Mouse (Mus musculus) gastrocnemius, adult 18-20 months (tissue): ENCODE data around the gene Mrpl44. TPM values are rescaled to one million over a fixed set of nuclear protein-coding genes. Genes with fewer than 3 reads are reported as not detected.
A peak's percentile ranks its signal among the peaks of the same experiment; 100 is the strongest.

Source experiments
- DNase-seq: peaks from one replicate; pipeline ENCODE4 v3.0.0; 2021; ENCODE audit warnings: low spot score
- total RNA-seq, 2 experiments: library from RNA; stranded (reverse); gene quantifications; 2 replicates each; pipeline ENCODE4 v1.2.3; 2021

The Mrpl44 gene
- total RNA-seq, 2 experiments from 2014 or later, result 31.4 to 31.5 TPM

- no peak for DNase-seq
Observed at GRCm38 (mm10) chr1:79762282-79763250, 13.3 kb upstream of the Mrpl44 start.

- DNase-seq, result no peak
Observed at GRCm38 (mm10) chr1:79764031-79764430, 11.8 kb upstream of the Mrpl44 start.

GRCm38 (mm10) chr1:79764483-79764882 lies 11.3 kb upstream of the Mrpl44 start:
- DNase-seq, result no peak

GRCm38 (mm10) chr1:79768231-79768630 lies 7.6 kb upstream of the Mrpl44 start:
- DNase-seq, result no peak

- no peak for DNase-seq
Observed at GRCm38 (mm10) chr1:79774164-79774780, 1.5 kb upstream of the Mrpl44 start.

- no peak for DNase-seq
Observed at GRCm38 (mm10) chr1:79778011-79778410, 2.2 kb downstream of the Mrpl44 start.

GRCm38 (mm10) chr1:79782433-79782832 lies 6.6 kb downstream of the Mrpl44 start:
- DNase-seq, result no peak

- DNase-seq, result peak; percentile 31
Observed at GRCm38 (mm10) chr1:79786267-79786927, 10.6 kb downstream of the Mrpl44 start.

- DNase-seq, result no peak
Observed at GRCm38 (mm10) chr1:79797084-79797483, 21.3 kb downstream of the Mrpl44 start.

- DNase-seq, result no peak
Observed at GRCm38 (mm10) chr1:79802858-79803427, 27.1 kb downstream of the Mrpl44 start.

GRCm38 (mm10) chr1:79803614-79804013 lies 27.8 kb downstream of the Mrpl44 start:
- DNase-seq, result no peak

GRCm38 (mm10) chr1:79806865-79807264 lies 31.0 kb downstream of the Mrpl44 start:
- DNase-seq, result no peak

- DNase-seq, result no peak
Observed at GRCm38 (mm10) chr1:79809447-79809846, 33.6 kb downstream of the Mrpl44 start.

GRCm38 (mm10) chr1:79815446-79815845 lies 39.6 kb downstream of the Mrpl44 start:
- no peak for DNase-seq

GRCm38 (mm10) chr1:79819296-79819879 lies 43.6 kb downstream of the Mrpl44 start:
- peak; percentile 60 for DNase-seq

GRCm38 (mm10) chr1:79822806-79823525 lies 47.1 kb downstream of the Mrpl44 start:
- peak; percentile 84 for DNase-seq

GRCm38 (mm10) chr1:79823951-79824633 lies 48.3 kb downstream of the Mrpl44 start:
- DNase-seq, result peak; percentile 17
